Mouse (Mus musculus) Patski (cell line): ENCODE results near the gene Aqp6. TPM values are rescaled to one million over a fixed set of nuclear protein-coding genes. Genes with fewer than 3 reads are reported as not detected.

Experiments used
- ATAC-seq: fragments of 100-300 bp; one replicate; pipeline ENCODE4 v1.8.0; 2021
- CTCF ChIA-PET: fragments of 350-600 bp; sonication (Branson Sonifier 250); formaldehyde crosslinking; loops from one replicate; lab custom pipeline; 2022; ENCODE audit warnings: inconsistent platforms; lab: Charles Lee
- POLR2A ChIA-PET: fragments of 350-600 bp; sonication (Branson Sonifier 250); formaldehyde crosslinking; loops from one replicate; lab custom pipeline; 2022; ENCODE audit warnings: antibody characterized with exemption, inconsistent platforms; lab: Charles Lee
- DNase-seq: peaks from one replicate; pipeline ENCODE4 v3.0.0-alpha.2; 2011; ENCODE audit warnings: low read depth, low spot score
- H3K27me3 ChIP-seq: fragments of 371-371 bp; one replicate; pipeline ENCODE4 v1.5.1; 2021
- CTCF ChIP-seq: fragments of 100-300 bp; IDR thresholded peaks from one replicate; pipeline ENCODE4 v1.5.1; 2021
- in situ Hi-C: fragments of 300-500 bp; cut with MboI; formaldehyde crosslinking; loops from 3 replicates; pipeline ENCODE4 v1.11.1; 2018; ENCODE audit warnings: low pct_unique_long_range_greater_than_20kb, mixed read lengths
- polyA plus RNA-seq: library from polyadenylated mRNA; unstranded; gene quantifications from one replicate; pipeline ENCODE4 v1.2.3, GENCODE M21; 2021

Gene Aqp6
- polyA plus RNA-seq, 1 experiment from 2014 or later: not detected

DNA sequence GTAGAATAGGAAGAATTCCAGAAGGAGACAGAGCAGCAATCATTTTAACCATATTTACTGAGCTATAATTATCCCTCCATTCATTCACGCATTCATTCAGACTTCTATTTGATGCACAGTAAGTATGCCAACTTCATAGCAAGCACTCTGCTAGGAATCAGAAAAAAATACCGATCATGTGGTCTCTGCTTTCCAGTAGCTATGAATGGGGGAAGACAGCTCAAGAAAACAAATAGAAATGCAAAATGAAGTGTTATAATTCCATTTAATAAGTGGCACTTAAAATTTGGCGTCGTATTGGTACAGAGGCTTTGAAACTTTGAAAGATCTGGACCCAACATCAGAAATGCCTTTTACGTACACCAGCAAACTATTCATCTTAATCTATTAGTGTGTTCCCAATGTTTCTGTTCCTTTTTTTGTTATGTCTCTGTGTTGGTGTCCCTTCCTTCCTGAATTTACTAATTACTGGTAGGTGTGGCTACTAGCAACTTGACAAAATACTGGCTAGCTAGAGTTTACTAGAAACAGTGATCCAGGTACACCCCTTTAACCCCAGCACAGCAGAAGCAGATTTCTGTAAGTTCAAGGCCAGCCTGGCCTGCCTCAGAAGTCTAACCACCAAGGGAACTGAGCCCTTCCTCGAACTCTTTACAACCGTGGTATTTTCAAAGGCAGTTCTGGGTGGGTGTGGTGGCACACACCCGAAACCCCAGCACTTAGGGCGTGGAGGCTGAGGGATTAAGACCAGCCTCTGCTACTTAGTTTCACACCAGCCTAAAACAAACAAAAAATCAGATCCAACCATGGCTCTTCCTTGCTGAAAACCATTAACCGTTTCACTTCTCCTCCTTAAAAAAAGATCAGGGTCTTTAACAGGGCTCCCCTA is 51.0 kb downstream of the Aqp6 start:
- ChIA-PET POLR2A (interaction anchor here (0.6 kb wide), 1 partner anchor 358 kb away, joined by 3 read pairs; no protein-coding TSS in a partner anchor), CTCF (interaction anchor here (0.6 to 2.7 kb wide), 3 partner anchors 19 to 56 kb away, joined by 3 to 7 read pairs (median 5); no protein-coding TSS in a partner anchor)
- ATAC-seq (no peak), DNase-seq (no peak)
- no peaks in the 10 kb centered on the region for H3K27me3 ChIP-seq
- TF ChIP-seq CTCF: no peak
- in situ Hi-C loops: no loop called here

DNA sequence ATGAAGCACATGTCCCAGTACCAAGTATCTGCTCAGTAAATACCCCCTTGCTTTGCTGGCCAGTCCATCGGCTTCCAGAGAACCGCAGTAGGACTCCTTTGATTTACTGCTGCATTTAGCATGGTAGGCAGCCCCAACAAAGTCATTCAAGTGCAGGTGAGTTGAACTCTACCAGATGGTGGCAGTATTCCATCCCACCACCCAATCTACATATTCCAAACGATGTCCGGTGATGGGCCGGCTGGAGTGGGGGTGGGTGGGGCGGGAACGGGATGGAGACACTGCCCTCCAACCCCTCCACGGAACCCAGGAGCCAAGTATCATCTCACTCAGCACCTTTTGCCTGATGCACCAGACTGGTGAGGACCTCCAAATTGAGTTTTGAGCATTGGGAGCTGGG is 52.1 kb downstream of the Aqp6 start:
- DNase-seq: no peak
- in situ Hi-C loops: no loop called here
- TF ChIP-seq CTCF: no peak
- no peak for ATAC-seq
- POLR2A ChIA-PET: no interaction called here
- CTCF ChIA-PET: interaction anchor here (2.7 kb wide), 1 partner anchor 57 kb away, joined by 7 read pairs; no protein-coding TSS in a partner anchor
- no peaks in the 10 kb centered on the region for H3K27me3 ChIP-seq

DNA sequence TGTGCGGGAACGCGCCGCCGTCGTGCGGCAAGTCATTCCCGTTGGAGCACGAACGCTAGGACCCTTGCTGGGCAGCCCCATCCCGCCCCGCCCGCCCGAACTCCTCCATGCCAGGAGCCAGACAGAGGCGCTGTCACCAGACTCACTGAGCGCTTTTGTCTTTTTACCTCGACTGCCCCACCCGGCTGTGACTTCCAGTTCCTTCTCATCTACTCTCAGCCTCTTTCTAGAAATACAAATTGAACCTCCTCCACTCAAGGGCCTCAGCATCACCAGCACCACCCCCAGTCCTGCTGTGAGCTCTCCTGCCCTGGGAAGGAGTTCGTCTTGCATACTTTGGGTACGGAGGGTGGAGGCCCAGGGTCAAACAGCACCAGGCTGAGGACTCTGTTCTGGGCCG is 52.7 kb downstream of the Aqp6 start:
- ChIA-PET CTCF (no interaction called here), POLR2A (no interaction called here)
- ATAC-seq (no peak), DNase-seq (no peak)
- no peaks in the 10 kb centered on the region for H3K27me3 ChIP-seq
- no peak for TF ChIP-seq CTCF
- in situ Hi-C loops: no loop called here

Other genes starting within 250 kb of the Aqp6 start
- 99.2 TPM for gene Fmnl3, start 230.9 kb upstream of the Aqp6 start, polyA plus RNA-seq
- gene Tmbim6, start 208.5 kb upstream of the Aqp6 start, polyA plus RNA-seq: 509 TPM
- gene Nckap5l, start 143.7 kb upstream of the Aqp6 start, polyA plus RNA-seq: 10.8 TPM
- gene Bcdin3d, start 126.7 kb upstream of the Aqp6 start, polyA plus RNA-seq: 9.3 TPM
- gene Faim2, start 73.2 kb upstream of the Aqp6 start, polyA plus RNA-seq: 0.13 TPM
- not detected for gene Aqp2, start 22.3 kb upstream of the Aqp6 start, polyA plus RNA-seq
- gene Aqp5, start 10.6 kb upstream of the Aqp6 start, polyA plus RNA-seq: 6.8 TPM
- 74.3 TPM for gene Racgap1, start 50.3 kb downstream of the Aqp6 start, polyA plus RNA-seq
- gene Asic1, start 69.0 kb downstream of the Aqp6 start, polyA plus RNA-seq: 7.6 TPM
- 46.8 TPM for gene Smarcd1, start 100.7 kb downstream of the Aqp6 start, polyA plus RNA-seq
- not detected for gene Gm17349, start 104.1 kb downstream of the Aqp6 start, polyA plus RNA-seq
- 2.9 TPM for gene Gpd1, start 116.1 kb downstream of the Aqp6 start, polyA plus RNA-seq
- gene Cox14, start 124.2 kb downstream of the Aqp6 start, polyA plus RNA-seq: 170 TPM
- gene Cers5, start 171.5 kb downstream of the Aqp6 start, polyA plus RNA-seq: 83.3 TPM